Mouse (Mus musculus): ENCODE measurements at regions not wholly inside any gene's neighbourhood (a gene's known extent, or its start where the extent isn't known, plus 50 kb on each side); places are given as distances from the start of the nearest gene placed in this dataset.

DNA sequence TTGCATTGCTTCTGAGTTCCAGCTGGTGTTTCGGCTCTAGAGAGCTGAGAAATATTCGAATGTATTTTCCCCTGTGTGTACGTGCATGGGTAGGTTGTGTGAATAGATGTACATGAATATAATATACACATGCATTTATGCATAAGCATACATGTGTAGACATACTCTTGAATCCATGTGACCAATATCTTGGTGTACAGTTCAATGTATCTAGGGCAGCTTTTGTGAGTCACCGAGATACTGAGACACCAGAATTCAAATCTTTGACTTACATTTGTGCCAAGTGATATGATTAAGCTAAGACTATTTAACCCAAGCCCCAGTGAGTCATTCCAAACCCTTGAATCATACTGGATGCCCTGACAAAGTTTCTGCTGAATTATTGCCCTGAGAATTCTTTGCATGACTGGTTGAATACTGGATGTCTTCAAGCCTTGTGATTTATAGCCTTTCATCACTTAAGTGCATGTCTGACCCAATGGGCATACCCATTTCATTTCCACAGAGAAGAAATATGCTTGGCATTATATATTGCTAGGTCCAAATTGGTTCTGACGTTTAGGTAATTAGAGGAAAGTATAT is 103.3 kb upstream of the Tsc22d2 start:
- Histone ChIP-seq H3K27ac (ENCODE audit: insufficient read depth, low read depth, low read length) (no peak overlapping the region), H3K36me3 (ENCODE audit: control insufficient read depth, insufficient read depth, low read length) (no peaks in the 10 kb centered on the region), H3K4me1 (ENCODE audit: control insufficient read depth, insufficient read depth, insufficient read length, low read length) (no peaks in the 10 kb centered on the region), H3K27me3 (ENCODE audit: control insufficient read depth, insufficient read depth, low read length) (no peaks in the 10 kb centered on the region), H3K4me3 (ENCODE audit: low read depth, low read length) (no peak overlapping the region)
- WGBS: 85% methylated on average over 5 of the region's 5 CpGs
- TF ChIP-seq CTCF (IDR thresholded peaks at IDR 0.05; ENCODE audit: extremely low read depth, insufficient read length, insufficient replicate concordance, low read depth, low read length) (no peak), POLR2A (IDR thresholded peaks at IDR 0.05; ENCODE audit: low read depth, low read length) (no peak)

DNA sequence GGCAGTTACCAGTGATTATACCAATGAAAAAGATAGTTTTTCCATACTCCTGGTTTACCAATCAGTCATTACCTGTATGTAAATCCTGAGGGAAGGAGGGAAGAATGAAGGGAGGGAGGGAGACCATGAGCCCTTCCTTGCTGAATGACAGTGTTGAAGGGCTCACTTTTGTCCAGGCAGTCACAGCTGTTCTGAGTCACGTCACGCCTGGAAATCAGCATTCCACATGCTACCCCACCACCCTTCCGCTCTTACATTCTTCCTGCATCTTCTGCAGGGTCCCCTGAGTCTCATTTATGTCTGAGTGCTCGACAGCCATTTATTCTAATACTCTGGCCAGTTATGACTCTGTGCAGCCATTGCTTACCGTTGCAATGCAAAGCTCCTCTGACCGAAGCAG is 101.9 kb upstream of the Tsc22d2 start:
- TF ChIP-seq POLR2A (IDR thresholded peaks at IDR 0.05; ENCODE audit: low read depth, low read length) (no peak), CTCF (IDR thresholded peaks at IDR 0.05; ENCODE audit: extremely low read depth, insufficient read length, insufficient replicate concordance, low read depth, low read length) (no peak)
- 86% methylated on average over 6 of the region's 6 CpGs for WGBS

DNA sequence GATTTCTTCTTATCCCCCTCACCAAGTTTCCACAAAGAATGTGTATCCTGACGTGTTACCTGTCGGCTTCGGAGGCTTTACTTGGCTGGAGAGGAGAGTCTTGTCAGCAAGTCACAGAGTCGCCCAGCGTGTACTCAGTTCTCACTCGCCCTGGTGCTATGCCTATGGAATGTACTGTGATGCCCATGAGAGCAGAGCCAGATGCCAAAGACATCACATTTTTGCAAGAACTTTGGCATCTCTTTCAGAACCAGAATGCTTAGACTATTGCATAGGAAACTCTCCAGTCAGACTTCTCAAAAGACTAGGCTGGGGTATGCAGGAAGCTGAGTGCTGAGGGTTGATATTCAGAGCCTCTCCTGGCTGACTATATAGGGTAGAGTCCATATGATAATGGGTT is 99.3 kb upstream of the Tsc22d2 start:
- Histone ChIP-seq H3K4me3 (ENCODE audit: low read depth, low read length) (no peak overlapping the region), H3K27ac (ENCODE audit: insufficient read depth, low read depth, low read length) (no peak overlapping the region), H3K4me1 (ENCODE audit: control insufficient read depth, insufficient read depth, insufficient read length, low read length) (no peaks in the 10 kb centered on the region), H3K36me3 (ENCODE audit: control insufficient read depth, insufficient read depth, low read length) (no peaks in the 10 kb centered on the region), H3K27me3 (ENCODE audit: control insufficient read depth, insufficient read depth, low read length) (no peaks in the 10 kb centered on the region)
- WGBS: 83% methylated on average over 6 of the region's 6 CpGs
- no peak for TF ChIP-seq CTCF (IDR thresholded peaks at IDR 0.05; ENCODE audit: extremely low read depth, insufficient read length, insufficient replicate concordance, low read depth, low read length)
- TF ChIP-seq POLR2A (IDR thresholded peaks at IDR 0.05; ENCODE audit: low read depth, low read length): no peak

More for the DNA sequence above, 101.9 kb upstream of the Tsc22d2 start:
- Histone ChIP-seq H3K27ac (ENCODE audit: insufficient read depth, low read depth, low read length) (no peak overlapping the region), H3K27me3 (ENCODE audit: control insufficient read depth, insufficient read depth, low read length) (no peaks in the 10 kb centered on the region), H3K36me3 (ENCODE audit: control insufficient read depth, insufficient read depth, low read length) (no peaks in the 10 kb centered on the region), H3K4me3 (ENCODE audit: low read depth, low read length) (no peak overlapping the region), H3K4me1 (ENCODE audit: control insufficient read depth, insufficient read depth, insufficient read length, low read length) (no peaks in the 10 kb centered on the region)

DNA sequence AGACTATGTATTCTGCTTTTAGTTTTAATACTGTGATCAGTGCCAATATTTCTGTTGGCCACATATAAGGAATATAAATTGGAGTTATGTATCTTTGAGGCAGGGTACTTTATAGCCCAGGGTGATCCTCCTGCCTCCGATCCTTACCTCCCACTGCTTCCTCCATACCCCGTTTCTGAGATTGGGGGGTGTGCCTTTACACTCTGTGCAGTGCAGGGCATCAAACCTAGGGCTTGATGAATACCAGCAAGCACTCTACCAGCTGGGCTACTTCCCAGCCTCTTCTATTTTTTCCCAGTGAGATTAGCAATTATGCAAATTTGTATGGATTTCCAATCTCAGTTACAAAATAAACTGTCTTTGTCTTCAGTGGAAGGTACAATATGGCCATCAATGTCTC is 97.3 kb upstream of the Tsc22d2 start:
- no peaks in the 10 kb centered on the region for H3K36me3 ChIP-seq (ENCODE audit: control insufficient read depth, insufficient read depth, low read length)
- WGBS: 62% methylated on average over 2 of the region's 2 CpGs
- H3K4me1 ChIP-seq (ENCODE audit: control insufficient read depth, insufficient read depth, insufficient read length, low read length): no peaks in the 10 kb centered on the region
- no peak overlapping the region for H3K27ac ChIP-seq (ENCODE audit: insufficient read depth, low read depth, low read length)
- H3K27me3 ChIP-seq (ENCODE audit: control insufficient read depth, insufficient read depth, low read length): no peaks in the 10 kb centered on the region
- H3K4me3 ChIP-seq (ENCODE audit: low read depth, low read length): no peak overlapping the region
- TF ChIP-seq POLR2A (IDR thresholded peaks at IDR 0.05; ENCODE audit: low read depth, low read length) (no peak), CTCF (IDR thresholded peaks at IDR 0.05; ENCODE audit: extremely low read depth, insufficient read length, insufficient replicate concordance, low read depth, low read length) (no peak)

DNA sequence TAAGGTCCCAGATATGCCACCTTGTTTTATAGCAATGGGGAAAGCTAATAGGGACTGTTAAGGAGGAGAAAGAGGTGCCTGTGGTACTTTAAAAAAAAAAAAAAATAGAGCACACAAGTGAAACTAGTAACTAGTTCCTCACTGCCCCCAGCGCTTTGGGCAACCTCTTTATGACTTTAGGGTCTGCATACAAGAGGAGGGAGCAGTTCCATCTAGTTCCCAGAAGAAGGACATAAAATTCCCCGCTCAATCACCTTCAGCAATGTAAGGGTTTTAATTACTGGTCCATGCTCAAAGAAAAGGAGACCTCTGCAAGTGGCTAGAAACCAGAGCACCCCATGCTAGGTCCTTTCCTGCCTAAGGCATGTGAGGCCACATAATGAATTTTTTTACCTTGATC is 95.8 kb upstream of the Tsc22d2 start:
- Histone ChIP-seq H3K27me3 (ENCODE audit: control insufficient read depth, insufficient read depth, low read length) (no peaks in the 10 kb centered on the region), H3K4me1 (ENCODE audit: control insufficient read depth, insufficient read depth, insufficient read length, low read length) (no peaks in the 10 kb centered on the region), H3K36me3 (ENCODE audit: control insufficient read depth, insufficient read depth, low read length) (no peaks in the 10 kb centered on the region), H3K27ac (ENCODE audit: insufficient read depth, low read depth, low read length) (no peak overlapping the region), H3K4me3 (ENCODE audit: low read depth, low read length) (no peak overlapping the region)
- no peak for TF ChIP-seq POLR2A (IDR thresholded peaks at IDR 0.05; ENCODE audit: low read depth, low read length)
- no peak for TF ChIP-seq CTCF (IDR thresholded peaks at IDR 0.05; ENCODE audit: extremely low read depth, insufficient read length, insufficient replicate concordance, low read depth, low read length)
- WGBS: 73% methylated on average over 2 of the region's 2 CpGs

DNA sequence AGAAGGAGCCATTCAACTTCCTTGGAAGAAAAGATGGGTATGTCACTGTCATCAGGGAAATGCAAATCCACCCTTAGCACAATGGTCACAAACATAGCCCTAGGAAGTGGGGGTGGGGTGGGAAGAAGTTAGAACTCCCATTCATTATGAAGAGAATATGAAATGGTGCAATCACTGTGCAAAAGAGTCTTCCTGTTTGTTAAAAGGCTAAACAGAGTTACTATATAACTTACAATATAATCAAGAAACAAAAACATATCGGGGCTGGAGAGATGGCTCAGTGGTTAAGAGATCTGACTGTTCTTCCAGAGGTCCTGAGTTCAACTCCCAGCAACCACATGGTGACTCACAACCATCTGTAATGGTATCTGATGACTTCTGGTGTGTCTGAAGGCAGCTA is 95.1 kb upstream of the Tsc22d2 start:
- TF ChIP-seq POLR2A (IDR thresholded peaks at IDR 0.05; ENCODE audit: low read depth, low read length) (no peak), CTCF (IDR thresholded peaks at IDR 0.05; ENCODE audit: extremely low read depth, insufficient read length, insufficient replicate concordance, low read depth, low read length) (no peak)
- 77% methylated on average over 1 of the region's 1 CpGs for WGBS
- Histone ChIP-seq H3K27me3 (ENCODE audit: control insufficient read depth, insufficient read depth, low read length) (no peaks in the 10 kb centered on the region), H3K4me1 (ENCODE audit: control insufficient read depth, insufficient read depth, insufficient read length, low read length) (no peaks in the 10 kb centered on the region), H3K4me3 (ENCODE audit: low read depth, low read length) (no peak overlapping the region), H3K27ac (ENCODE audit: insufficient read depth, low read depth, low read length) (no peak overlapping the region), H3K36me3 (ENCODE audit: control insufficient read depth, insufficient read depth, low read length) (no peaks in the 10 kb centered on the region)

DNA sequence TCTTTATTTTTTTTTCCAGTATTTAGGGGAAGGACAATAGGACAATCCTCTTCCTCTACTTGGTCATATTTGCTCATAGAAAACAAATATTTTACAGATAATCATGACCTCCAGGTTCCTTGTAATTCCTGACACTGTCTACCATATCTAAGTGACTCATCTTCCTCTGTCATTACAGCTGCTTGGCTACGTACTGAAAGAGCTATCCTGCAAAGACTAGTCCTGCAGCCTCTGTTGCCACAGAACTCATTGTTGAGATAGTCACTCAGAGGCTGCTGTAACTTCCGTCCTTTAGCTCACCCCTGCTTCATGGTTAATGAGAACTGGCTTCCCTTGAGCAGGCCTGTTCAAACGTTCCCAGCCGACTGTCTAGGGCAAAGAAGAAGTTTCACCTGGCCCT is 93.7 kb upstream of the Tsc22d2 start:
- WGBS: 49% methylated on average over 4 of the region's 4 CpGs
- Histone ChIP-seq H3K4me3 (ENCODE audit: low read depth, low read length) (no peak overlapping the region), H3K36me3 (ENCODE audit: control insufficient read depth, insufficient read depth, low read length) (no peaks in the 10 kb centered on the region), H3K27me3 (ENCODE audit: control insufficient read depth, insufficient read depth, low read length) (no peaks in the 10 kb centered on the region), H3K27ac (ENCODE audit: insufficient read depth, low read depth, low read length) (no peak overlapping the region), H3K4me1 (ENCODE audit: control insufficient read depth, insufficient read depth, insufficient read length, low read length) (no peaks in the 10 kb centered on the region)
- no peak for TF ChIP-seq POLR2A (IDR thresholded peaks at IDR 0.05; ENCODE audit: low read depth, low read length)
- TF ChIP-seq CTCF (IDR thresholded peaks at IDR 0.05; ENCODE audit: extremely low read depth, insufficient read length, insufficient replicate concordance, low read depth, low read length): no peak

All from small intestine, adult 2 months (tissue).